Mouse (Mus musculus): Measurements from ENCODE around the gene Rdh19.
"Not testable (repeated sequence)": the region's sequence is repeated elsewhere in the genome, so short reads cannot be mapped to it uniquely, and the experiment has no call there.

The Rdh19 gene

GRCm38 (mm10) chr10:127881041-127881440 lies 31.3 kb downstream of the Rdh19 start:
- no peak for DNase-seq

GRCm38 (mm10) chr10:127886551-127886950 lies 36.8 kb downstream of the Rdh19 start:
- no peak for DNase-seq

- no peak for DNase-seq
Observed at GRCm38 (mm10) chr10:127886971-127887370, 37.2 kb downstream of the Rdh19 start.

GRCm38 (mm10) chr10:127888605-127889004 lies 38.9 kb downstream of the Rdh19 start, which contains the start of gene Rdh7:
TSS of gene Rdh7 (minus strand) at chr10:127888817.
- DNase-seq = no peak

DNA sequence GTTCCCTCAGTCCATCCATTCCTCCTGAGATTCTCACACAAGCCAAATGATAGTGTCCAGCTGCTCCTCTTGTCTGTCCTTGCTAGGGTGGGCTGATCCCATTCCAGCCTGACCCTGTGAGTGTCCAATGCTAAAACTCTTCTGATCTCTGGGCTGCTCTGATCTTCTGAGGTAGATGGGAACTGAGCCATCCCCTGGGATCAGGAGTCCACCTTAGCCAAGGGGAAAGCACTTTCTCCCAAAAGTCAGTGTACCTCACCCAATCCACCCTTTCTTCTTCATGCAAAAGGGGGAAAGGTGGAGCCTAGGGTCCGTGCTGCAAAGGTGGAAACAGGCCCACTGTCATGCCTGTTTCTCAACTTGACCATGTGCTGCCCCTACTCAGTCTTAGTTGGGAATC lies 41.8 kb downstream of the Rdh19 start:
- no peak for DNase-seq

- DNase-seq = not testable (repeated sequence)
Observed at GRCm38 (mm10) chr10:127893163-127894022, 43.7 kb downstream of the Rdh19 start.

- no peak for DNase-seq
Observed at GRCm38 (mm10) chr10:127896705-127897104, 47.0 kb downstream of the Rdh19 start.

- DNase-seq = no peak
Observed at GRCm38 (mm10) chr10:127897506-127897905, 47.8 kb downstream of the Rdh19 start.

- DNase-seq = no peak
Observed at GRCm38 (mm10) chr10:127898218-127898617, 48.5 kb downstream of the Rdh19 start, which contains the start of gene Sdr9c7. TSS of gene Sdr9c7 (plus strand) at chr10:127898518.

- no peak for DNase-seq
Observed at GRCm38 (mm10) chr10:127899783-127900182, 50.1 kb downstream of the Rdh19 start.

DNA sequence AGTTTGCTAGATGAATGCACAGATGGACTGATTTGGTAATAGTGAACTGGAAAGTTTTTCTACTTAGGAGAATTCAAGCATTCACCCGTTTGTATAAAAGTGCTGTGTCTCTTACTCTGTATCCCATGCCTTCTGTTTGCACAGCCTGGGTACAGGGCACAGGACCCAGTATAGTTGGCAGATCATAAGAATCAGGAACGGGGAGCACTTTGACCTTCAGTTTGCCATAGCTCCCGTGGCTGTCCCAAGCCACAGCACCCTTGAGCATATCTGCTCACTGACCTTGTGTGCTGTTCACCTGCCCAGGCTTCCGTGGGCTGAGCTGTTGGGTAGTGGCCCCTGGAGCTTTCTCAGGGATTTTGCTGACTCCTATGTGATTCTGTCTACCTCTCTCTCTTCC lies 52.0 kb downstream of the Rdh19 start:
- no peak for DNase-seq

DNA sequence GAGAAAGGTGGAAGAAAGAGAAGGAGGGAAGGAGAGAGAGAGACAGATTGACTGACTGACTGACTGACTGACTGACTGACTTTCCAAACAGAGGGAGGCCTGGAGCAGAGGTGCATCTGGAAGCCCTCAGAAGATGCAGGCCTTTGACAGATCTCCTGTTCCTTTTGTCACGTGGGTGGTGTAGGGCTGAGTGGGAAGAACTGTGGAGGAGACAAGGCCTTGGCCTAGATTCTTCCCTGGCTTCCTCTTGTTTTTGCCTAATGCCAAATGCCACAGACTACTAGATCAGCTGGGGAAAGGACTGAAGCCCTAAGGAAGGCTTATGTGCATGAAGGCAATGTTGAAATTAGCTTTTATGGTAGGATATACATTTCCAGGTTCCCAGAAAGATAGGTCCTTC lies 53.4 kb downstream of the Rdh19 start:
- DNase-seq = no peak

DNA sequence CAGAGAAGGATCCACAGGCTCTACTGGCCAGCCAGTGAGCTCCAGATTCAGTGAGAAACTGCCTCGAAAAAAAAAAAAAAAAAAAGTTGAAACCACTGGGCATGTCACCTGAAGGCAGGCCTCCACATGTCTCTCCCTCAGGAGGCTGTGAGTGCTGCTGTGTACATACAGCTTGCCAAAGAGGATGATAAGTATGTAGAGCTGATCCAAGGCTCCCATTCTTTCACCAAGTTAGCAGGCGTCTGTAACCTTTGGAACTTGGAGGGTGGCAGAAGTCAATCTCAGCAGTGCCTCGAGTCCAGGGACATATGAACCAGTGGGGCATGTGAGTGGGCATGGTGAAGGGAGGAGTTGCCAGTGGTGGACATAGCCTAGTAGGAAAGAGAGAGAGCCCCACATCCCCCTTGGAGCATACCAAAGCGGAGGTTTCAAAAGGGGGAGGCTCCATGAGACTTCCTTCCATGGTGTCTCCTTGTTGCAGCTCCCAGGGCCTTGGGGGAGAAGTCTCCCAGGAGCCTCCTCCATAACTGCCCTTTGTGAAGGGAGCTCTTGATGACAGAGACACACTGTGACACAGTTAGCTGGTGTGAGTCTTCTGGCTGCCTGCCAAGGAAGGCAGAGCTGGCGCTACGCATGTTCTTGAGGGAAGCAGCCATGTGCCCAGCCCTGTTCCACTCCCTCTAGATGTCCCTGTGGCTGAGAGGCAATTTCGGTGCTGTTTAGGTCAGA lies 55.2 kb downstream of the Rdh19 start:
- peak; percentile 50 to 64 for DNase-seq

DNA sequence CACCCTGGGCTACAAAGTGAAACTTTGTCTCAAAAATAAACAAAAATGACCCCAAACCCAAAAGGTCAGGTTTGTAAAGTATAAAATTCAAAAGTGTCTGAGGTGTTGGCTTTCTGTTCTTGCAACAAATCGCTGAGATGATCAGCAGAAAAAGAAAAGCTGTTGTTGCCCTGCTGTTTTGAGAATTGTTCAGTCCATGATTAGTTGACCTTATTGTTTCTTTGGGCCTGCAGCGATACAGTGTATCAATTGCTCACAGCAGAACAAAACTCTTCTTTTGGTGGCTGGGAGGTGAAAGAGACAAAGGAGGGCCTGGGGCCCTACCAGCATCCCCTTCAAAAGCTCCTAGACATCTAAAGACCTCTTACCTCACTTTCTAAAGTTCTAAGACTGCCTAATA lies 56.4 kb downstream of the Rdh19 start:
- DNase-seq = no peak

DNA sequence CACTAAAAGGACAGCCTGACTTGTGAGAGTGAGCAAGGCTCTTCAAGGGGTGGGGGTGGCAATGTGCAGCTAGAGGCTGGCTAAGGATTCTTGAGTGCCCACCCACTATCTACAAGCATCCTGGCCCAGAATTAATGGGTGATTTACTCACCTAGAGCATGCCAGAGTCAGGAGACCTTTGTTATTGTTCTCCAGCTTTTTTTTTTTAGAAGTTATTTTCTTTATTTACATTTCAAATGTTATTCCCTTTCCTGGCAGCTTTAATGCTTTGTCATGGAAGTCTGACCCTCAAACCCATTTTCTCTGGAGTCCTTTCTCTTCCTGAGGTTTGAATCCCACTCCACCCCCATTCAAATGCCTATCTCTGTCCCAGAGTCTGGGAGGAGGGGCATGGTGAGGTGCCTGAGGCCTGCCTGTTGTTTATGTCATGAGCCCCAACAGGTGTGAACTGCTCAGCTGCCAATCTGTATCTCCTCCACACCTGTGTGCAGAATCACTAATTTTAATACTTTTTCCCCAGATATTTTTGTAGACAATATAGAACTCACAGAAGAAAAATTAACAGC lies 57.7 kb downstream of the Rdh19 start:
- no peak for DNase-seq

All from cerebellum, postnatal 10 days (tissue).